Mouse (Mus musculus): ENCODE results near the gene Htr2b. TPM values are rescaled to one million over a fixed set of nuclear protein-coding genes. Genes with fewer than 3 reads are reported as not detected.

Htr2b gene
- 0.70 and 1.00 TPM in 2 replicates for polyA plus RNA-seq (2014; fragmentation: Nextera tagmentation; extraction: Ambion mirVana)

DNA sequence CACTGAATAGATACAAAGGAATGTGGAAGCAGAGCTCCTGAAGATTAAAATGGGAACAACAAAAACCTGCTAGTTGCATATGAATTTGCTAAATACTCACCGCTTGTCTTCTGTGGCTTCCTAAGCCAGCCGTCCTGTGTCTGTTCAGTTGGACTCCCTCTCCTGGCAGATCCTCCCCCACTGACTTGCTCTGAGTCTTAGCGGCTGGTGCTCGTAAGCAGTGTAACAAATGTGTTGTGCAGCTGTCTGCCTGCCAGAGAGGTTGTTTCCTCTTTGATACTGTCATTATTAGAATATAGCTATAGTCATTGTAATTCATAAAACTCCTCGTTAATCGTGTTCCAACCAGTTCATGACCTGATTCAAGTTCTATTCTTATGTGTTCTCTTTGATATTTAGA, at the start of gene Htr2b:
Gene Htr2b (minus strand): TSS at position 192 of the 400 bp plus-strand sequence.
- WGBS: 43% methylated on average over 6 of the region's 6 CpGs
- H3K9me3 ChIP-seq (ENCODE audit: control insufficient read depth, low read depth, low read length): no peaks in the 10 kb centered on the region
- H3K4me3 ChIP-seq (ENCODE audit: low read depth, low read length): no peak within 1 kb of the TSS
- ATAC-seq (ENCODE audit: insufficient number of reproducible peaks, insufficient read depth, low FRiP score, low read depth): peak; percentile 63; the same call in 1 of the 2 replicates
- no peaks in the 10 kb centered on the region for H3K4me1 ChIP-seq (ENCODE audit: control insufficient read depth, insufficient read depth, low read length)
- no peak within 1 kb of the TSS for H3K4me2 ChIP-seq (replicated peaks; ENCODE audit: low read depth, low read length)
- 0 out of 2 replicates have a peak within 1 kb of the TSS, but pooled peaks have one; percentile 1 for H3K27ac ChIP-seq (ENCODE audit: low read length)
- peaks cover under 1% of the 10 kb centered on the region for H3K36me3 ChIP-seq (ENCODE audit: control insufficient read depth, insufficient read depth, low read length)
- H3K27me3 ChIP-seq (ENCODE audit: control insufficient read depth, insufficient read depth, low read length): no peaks in the 10 kb centered on the region
- H3K9ac ChIP-seq (replicated peaks; ENCODE audit: low read depth, low read length): no peak within 1 kb of the TSS

DNA sequence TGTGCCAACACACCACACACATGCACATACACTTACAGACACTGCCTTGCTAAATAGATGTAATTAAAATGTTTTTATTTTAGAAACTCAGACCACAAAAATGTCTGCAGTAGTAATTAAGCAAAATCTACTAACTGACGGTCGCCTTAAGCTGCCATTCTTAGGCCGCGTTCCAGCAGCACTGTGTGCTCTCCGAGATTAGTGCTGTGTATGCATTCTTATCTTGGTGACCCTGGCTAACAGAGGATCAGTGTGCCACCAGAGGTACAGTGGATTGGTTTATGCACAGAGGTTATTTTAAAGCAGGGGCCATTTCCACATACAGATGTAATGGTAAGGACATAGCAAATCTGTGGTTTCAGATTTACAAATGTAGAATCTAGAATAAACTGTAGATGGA, 49.3 kb upstream of the Htr2b start:
- H3K4me3 ChIP-seq (ENCODE audit: low read depth, low read length): no peak overlapping the region
- WGBS: 89% methylated on average over 5 of the region's 5 CpGs
- H3K27me3 ChIP-seq (ENCODE audit: control insufficient read depth, insufficient read depth, low read length): no peaks in the 10 kb centered on the region
- H3K9ac ChIP-seq (replicated peaks; ENCODE audit: low read depth, low read length): no peak overlapping the region
- H3K36me3 ChIP-seq (ENCODE audit: control insufficient read depth, insufficient read depth, low read length): peaks cover 16% of the 10 kb centered on the region
- no peak overlapping the region for H3K4me2 ChIP-seq (replicated peaks; ENCODE audit: low read depth, low read length)
- H3K4me1 ChIP-seq (ENCODE audit: control insufficient read depth, insufficient read depth, low read length): no peaks in the 10 kb centered on the region
- no peak overlapping the region for H3K27ac ChIP-seq (ENCODE audit: low read length)
- H3K9me3 ChIP-seq (ENCODE audit: control insufficient read depth, low read depth, low read length): no peaks in the 10 kb centered on the region
- ATAC-seq (ENCODE audit: insufficient number of reproducible peaks, insufficient read depth, low FRiP score, low read depth): no peak

DNA sequence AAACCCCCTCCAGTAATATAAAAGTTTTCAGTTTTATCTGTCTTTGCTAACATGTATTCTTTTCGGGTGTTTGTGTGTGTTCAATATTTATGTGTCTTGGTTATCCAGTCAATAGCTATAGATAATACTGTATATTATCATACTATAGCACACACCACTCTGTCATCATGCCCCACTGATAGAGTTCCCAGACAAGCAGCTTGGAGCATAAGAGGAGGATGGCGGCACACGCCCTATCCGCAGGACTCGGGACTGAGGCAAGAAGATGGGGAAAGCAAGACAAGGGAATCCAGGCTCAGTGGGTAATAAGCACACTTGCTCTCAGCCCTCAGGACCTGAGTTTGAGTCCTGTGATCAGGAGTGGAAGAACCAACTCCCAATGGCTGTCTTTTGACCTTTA, 48.7 kb upstream of the Htr2b start:
- no peak overlapping the region for H3K4me2 ChIP-seq (replicated peaks; ENCODE audit: low read depth, low read length)
- no peaks in the 10 kb centered on the region for H3K27me3 ChIP-seq (ENCODE audit: control insufficient read depth, insufficient read depth, low read length)
- H3K4me1 ChIP-seq (ENCODE audit: control insufficient read depth, insufficient read depth, low read length): no peaks in the 10 kb centered on the region; the same call in 1 of the 2 replicates
- H3K4me3 ChIP-seq (ENCODE audit: low read depth, low read length): no peak overlapping the region
- no peak overlapping the region for H3K9ac ChIP-seq (replicated peaks; ENCODE audit: low read depth, low read length)
- ATAC-seq (ENCODE audit: insufficient number of reproducible peaks, insufficient read depth, low FRiP score, low read depth): peak; percentile 72; the same call in 1 of the 2 replicates
- H3K27ac ChIP-seq (ENCODE audit: low read length): no peak overlapping the region
- peaks cover 16% of the 10 kb centered on the region for H3K36me3 ChIP-seq (ENCODE audit: control insufficient read depth, insufficient read depth, low read length)
- H3K9me3 ChIP-seq (ENCODE audit: control insufficient read depth, low read depth, low read length): no peaks in the 10 kb centered on the region
- WGBS: 87% methylated on average over 5 of the region's 5 CpGs

DNA sequence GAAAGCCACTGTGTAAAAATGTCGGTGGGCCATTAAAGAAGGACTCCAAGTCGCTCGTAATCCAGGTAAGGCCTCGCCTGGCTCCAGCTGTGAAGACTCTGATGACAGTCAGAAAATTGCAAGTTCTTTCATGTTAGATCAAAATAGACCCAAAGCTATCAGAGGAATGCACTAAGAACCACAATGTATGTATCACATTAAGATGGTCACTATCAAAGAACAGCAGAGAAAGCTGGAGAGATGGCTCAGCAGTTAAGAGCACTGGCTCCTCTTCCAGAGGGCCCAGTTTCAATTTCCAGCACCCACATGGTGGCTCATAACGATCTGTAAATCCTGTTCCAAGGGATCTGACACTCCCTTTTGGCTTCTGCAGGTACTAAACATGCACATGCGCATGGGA, 48.3 kb upstream of the Htr2b start:
- Histone ChIP-seq H3K9ac (replicated peaks; ENCODE audit: low read depth, low read length) (no peak overlapping the region), H3K36me3 (ENCODE audit: control insufficient read depth, insufficient read depth, low read length) (peaks cover 14% of the 10 kb centered on the region), H3K4me1 (ENCODE audit: control insufficient read depth, insufficient read depth, low read length) (no peaks in the 10 kb centered on the region; the same call in 1 of the 2 replicates), H3K4me3 (ENCODE audit: low read depth, low read length) (no peak overlapping the region), H3K27me3 (ENCODE audit: control insufficient read depth, insufficient read depth, low read length) (no peaks in the 10 kb centered on the region), H3K27ac (ENCODE audit: low read length) (no peak overlapping the region), H3K9me3 (ENCODE audit: control insufficient read depth, low read depth, low read length) (no peaks in the 10 kb centered on the region), H3K4me2 (replicated peaks; ENCODE audit: low read depth, low read length) (no peak overlapping the region)
- ATAC-seq (ENCODE audit: insufficient number of reproducible peaks, insufficient read depth, low FRiP score, low read depth): no peak
- 90% methylated on average over 6 of the region's 6 CpGs for WGBS

DNA sequence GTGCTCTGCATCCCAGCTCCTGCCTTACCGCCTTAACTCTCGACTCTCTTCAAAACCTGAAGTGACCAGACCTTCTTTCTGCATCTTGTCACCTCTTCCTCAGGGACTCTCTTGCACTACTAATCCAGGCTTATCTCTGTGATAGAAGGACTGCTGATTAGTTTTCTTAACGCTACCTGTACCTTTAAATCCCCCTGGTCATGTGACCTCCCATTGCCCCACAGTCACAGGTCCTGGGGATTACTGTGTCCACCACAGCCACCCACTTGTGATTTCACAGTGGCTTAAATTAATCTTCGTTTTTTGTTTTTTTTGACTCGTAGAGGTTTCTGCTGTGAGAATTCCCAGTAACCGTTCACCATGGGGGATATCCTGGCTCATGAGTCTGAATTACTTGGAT, 44.8 kb upstream of the Htr2b start:
- no peak overlapping the region for H3K4me2 ChIP-seq (replicated peaks; ENCODE audit: low read depth, low read length)
- ATAC-seq (ENCODE audit: insufficient number of reproducible peaks, insufficient read depth, low FRiP score, low read depth): no peak
- H3K36me3 ChIP-seq (ENCODE audit: control insufficient read depth, insufficient read depth, low read length): peaks cover 6% of the 10 kb centered on the region
- H3K4me1 ChIP-seq (ENCODE audit: control insufficient read depth, insufficient read depth, low read length): no peaks in the 10 kb centered on the region; the same call in 1 of the 2 replicates
- WGBS: 87% methylated on average over 6 of the region's 6 CpGs
- no peak overlapping the region for H3K27ac ChIP-seq (ENCODE audit: low read length)
- no peak overlapping the region for H3K9ac ChIP-seq (replicated peaks; ENCODE audit: low read depth, low read length)
- no peak overlapping the region for H3K4me3 ChIP-seq (ENCODE audit: low read depth, low read length)
- H3K27me3 ChIP-seq (ENCODE audit: control insufficient read depth, insufficient read depth, low read length): no peaks in the 10 kb centered on the region
- no peaks in the 10 kb centered on the region for H3K9me3 ChIP-seq (ENCODE audit: control insufficient read depth, low read depth, low read length)

DNA sequence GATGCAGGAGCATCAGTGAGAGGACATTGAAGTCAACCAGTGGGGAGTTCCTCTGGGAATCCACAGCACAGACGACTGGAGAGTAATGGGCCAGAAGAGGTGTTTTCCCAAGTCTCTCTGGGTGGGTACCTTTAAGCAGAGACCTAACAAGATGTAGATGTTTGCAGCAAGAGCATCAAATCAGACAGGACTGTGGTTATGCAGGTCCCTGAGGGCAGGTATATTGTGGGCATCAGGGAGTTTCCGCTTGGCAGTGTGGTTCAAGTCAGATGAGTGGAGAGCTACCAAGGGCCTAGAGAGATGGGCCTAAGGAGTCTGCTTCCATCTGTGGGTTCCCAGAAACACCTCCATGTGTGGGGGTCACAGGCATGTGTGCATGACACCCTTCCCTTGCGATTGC, 44.3 kb upstream of the Htr2b start:
- Histone ChIP-seq H3K4me3 (ENCODE audit: low read depth, low read length) (no peak overlapping the region), H3K4me1 (ENCODE audit: control insufficient read depth, insufficient read depth, low read length) (no peaks in the 10 kb centered on the region; the same call in 1 of the 2 replicates), H3K27me3 (ENCODE audit: control insufficient read depth, insufficient read depth, low read length) (no peaks in the 10 kb centered on the region), H3K4me2 (replicated peaks; ENCODE audit: low read depth, low read length) (no peak overlapping the region), H3K9me3 (ENCODE audit: control insufficient read depth, low read depth, low read length) (no peaks in the 10 kb centered on the region), H3K27ac (ENCODE audit: low read length) (no peak overlapping the region), H3K9ac (replicated peaks; ENCODE audit: low read depth, low read length) (no peak overlapping the region), H3K36me3 (ENCODE audit: control insufficient read depth, insufficient read depth, low read length) (peaks cover 4% of the 10 kb centered on the region; the same call in 1 of the 2 replicates)
- WGBS: 85% methylated on average over 3 of the region's 3 CpGs
- ATAC-seq (ENCODE audit: insufficient number of reproducible peaks, insufficient read depth, low FRiP score, low read depth): no peak

DNA sequence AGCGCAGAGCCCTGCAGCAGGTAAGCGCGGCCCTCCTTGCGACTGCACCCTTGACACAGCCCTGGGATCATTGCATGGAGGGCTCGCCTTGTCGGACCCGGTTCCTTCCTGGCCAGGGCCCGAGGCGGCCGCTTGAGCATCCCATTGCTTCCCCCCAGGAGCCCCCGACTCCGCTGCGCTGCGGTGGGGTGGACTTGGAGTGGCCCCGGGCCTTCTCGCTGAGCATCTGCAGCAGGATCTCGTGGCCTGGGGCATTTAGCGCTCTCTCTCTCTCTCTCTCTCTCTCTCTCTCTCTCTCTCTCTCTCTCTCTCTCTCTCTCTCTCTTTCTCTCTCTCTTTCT, 43.0 kb upstream of the Htr2b start:
- H3K27ac ChIP-seq (ENCODE audit: low read length): no peak overlapping the region; the same call in 1 of the 2 replicates
- WGBS: 0% methylated on average over 18 of the region's 18 CpGs
- no peak for ATAC-seq (ENCODE audit: insufficient number of reproducible peaks, insufficient read depth, low FRiP score, low read depth)

DNA sequence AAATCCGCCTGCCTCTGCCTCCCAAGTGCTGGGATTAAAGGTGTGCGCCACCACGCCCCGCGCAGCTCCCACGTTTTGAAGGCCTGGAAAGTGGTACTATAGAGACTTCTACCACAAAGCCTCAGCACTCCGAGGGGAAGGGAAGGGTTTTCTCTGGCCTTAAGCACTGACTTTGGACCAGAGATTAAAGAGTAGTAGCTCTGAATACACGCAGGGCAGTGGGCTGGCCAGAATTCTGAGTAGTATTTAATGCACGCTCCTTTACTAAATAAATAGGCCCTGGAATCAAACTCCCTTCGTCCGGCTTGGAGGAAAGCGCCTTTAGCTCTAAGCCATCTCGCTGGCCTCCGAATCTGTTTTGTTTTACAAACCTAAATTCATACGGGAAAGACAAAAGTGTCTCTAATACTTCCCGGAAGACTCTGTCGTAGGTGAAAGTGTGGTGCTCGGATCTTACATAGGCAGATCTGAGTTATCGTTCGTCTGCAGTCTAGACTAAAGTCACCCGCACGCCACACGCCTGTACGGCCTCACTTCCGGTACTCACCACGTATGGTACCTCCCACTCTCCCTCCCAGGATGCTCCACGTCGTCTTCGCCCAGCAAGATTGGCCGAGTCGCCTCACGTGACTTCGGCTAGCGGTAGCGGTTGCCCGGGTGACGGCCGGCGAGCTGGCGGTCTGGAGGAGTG, 42.5 kb upstream of the Htr2b start, which contains the start of gene Armc9:
Gene Armc9 (plus strand): TSS at position 648 of the 691 bp plus-strand sequence.
- Histone ChIP-seq H3K4me2 (replicated peaks; ENCODE audit: low read depth, low read length) (peak within 1 kb of the TSS; percentile 70), H3K27me3 (ENCODE audit: control insufficient read depth, insufficient read depth, low read length) (no peaks in the 10 kb centered on the region), H3K36me3 (ENCODE audit: control insufficient read depth, insufficient read depth, low read length) (no peaks in the 10 kb centered on the region; the same call in 1 of the 2 replicates), H3K9me3 (ENCODE audit: control insufficient read depth, low read depth, low read length) (no peaks in the 10 kb centered on the region), H3K27ac (ENCODE audit: low read length) (peak within 1 kb of the TSS; percentile 90), H3K4me1 (ENCODE audit: control insufficient read depth, insufficient read depth, low read length) (no peaks in the 10 kb centered on the region; the same call in 1 of the 2 replicates), H3K4me3 (ENCODE audit: low read depth, low read length) (peak within 1 kb of the TSS; percentile 76), H3K9ac (replicated peaks; ENCODE audit: low read depth, low read length) (peak within 1 kb of the TSS; percentile 57)
- WGBS: 3% methylated on average over 40 of the region's 40 CpGs
- peak; percentile 100 for ATAC-seq (ENCODE audit: insufficient number of reproducible peaks, insufficient read depth, low FRiP score, low read depth)

More for the DNA sequence above, 43.0 kb upstream of the Htr2b start:
- Histone ChIP-seq H3K4me1 (ENCODE audit: control insufficient read depth, insufficient read depth, low read length) (no peaks in the 10 kb centered on the region; the same call in 1 of the 2 replicates), H3K9me3 (ENCODE audit: control insufficient read depth, low read depth, low read length) (no peaks in the 10 kb centered on the region), H3K9ac (replicated peaks; ENCODE audit: low read depth, low read length) (peak overlapping the region; percentile 57; the same call in 1 of the 2 replicates), H3K4me3 (ENCODE audit: low read depth, low read length) (peak overlapping the region; percentile 76), H3K27me3 (ENCODE audit: control insufficient read depth, insufficient read depth, low read length) (no peaks in the 10 kb centered on the region), H3K36me3 (ENCODE audit: control insufficient read depth, insufficient read depth, low read length) (no peaks in the 10 kb centered on the region; the same call in 1 of the 2 replicates), H3K4me2 (replicated peaks; ENCODE audit: low read depth, low read length) (peak overlapping the region; percentile 68)

Data from stomach, embryonic 14.5 days (tissue).